Mouse (Mus musculus): ENCODE results near the gene Hlcs.

The Hlcs gene

DNA sequence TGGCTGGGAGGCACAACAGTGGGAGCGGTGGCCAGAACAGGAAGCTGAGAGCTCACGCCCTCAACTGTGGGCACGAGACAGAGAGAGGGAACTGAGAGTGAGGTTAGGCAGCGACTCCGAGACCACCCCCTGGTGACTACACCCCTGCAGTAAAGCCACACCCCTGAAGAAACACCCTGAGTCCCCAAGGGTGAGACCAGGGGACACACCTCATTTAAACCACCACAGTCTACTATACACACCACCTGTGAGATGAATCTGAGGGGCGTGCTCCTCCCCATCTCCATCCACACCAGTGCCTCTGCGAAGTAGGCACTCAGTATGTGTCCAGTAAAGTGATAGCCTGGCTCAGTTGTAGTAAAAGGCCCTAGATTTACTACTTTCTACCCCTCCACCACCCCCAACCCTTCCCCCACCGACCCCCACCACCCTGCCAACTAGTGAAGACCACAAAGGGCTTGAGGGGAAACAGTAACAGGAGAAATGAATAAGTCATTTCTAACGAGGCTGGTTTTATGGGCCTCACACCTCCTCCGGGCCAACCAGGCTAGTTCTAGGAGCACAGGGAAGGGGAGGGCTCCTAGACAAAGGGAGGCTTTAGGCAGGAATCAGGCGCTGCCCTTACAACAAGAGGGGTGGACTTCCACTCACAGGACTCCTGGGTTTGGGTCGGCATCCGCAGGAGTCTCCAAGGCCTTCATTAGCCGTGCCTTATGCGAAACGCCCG, 67.2 kb downstream of the Hlcs start:
- no peak for DNase-seq (ENCODE audit: low spot score in 2 of 2)

DNA sequence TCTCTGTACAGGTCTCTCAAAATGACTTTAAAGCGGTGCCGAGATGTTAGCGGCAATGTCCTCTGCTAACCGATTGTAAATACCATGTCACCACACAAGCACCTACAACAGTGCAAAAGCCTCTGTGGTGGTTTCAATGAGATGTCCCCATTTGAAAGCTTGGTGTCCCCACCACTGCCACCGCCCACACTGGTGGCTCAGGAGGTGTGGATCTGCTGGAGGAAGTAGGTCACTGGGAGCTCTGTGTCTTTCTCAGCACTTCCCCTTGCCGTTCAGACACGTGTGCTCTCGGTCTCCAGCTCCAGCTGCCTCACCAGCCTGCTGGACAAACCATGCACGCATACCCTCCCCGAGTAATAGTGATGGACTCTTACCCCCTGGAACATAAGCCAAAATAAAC, 72.2 kb downstream of the Hlcs start:
- DNase-seq (ENCODE audit: low spot score in 2 of 2): peak; percentile 26 to 44

DNA sequence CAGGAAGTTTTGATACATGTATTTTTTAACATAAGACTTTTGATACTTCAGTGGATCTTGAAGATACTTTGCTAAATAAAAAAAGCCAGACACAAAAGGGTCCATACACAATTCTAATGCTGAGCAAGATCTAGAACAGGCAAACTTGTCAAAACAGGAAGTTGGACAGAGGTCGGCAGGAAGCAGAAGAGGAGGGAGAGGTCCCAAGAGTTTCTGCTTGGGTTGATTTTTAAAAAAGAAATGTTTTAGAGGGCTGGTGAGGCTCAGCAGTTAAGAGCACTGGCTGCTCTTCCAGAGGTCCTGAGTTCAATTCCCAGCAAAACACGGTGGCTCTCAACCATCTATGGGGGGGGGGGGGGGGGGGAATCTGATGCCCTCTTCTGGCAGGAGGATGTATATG, 73.2 kb downstream of the Hlcs start:
- DNase-seq (ENCODE audit: low spot score in 2 of 2): no peak

DNA sequence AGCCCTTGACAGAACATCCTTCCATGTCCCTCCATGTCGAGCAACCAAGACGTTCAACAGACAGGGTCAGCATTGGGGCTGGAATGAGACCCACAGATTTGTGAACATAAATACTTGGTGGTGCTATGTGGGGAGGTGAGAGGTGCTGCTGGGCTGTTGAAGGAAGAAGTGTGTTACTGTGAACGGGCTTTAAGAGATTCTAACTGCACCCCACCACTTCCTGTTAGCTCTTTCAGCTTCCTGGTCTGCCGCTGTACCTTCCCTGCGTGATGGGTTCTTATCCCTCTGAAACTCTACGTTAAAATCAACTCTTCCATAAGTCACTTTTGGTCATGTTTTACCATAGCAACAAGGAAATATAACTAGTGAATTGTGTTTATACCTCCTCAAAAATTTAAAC, 73.8 kb downstream of the Hlcs start:
- DNase-seq (ENCODE audit: low spot score in 2 of 2): no peak

DNA sequence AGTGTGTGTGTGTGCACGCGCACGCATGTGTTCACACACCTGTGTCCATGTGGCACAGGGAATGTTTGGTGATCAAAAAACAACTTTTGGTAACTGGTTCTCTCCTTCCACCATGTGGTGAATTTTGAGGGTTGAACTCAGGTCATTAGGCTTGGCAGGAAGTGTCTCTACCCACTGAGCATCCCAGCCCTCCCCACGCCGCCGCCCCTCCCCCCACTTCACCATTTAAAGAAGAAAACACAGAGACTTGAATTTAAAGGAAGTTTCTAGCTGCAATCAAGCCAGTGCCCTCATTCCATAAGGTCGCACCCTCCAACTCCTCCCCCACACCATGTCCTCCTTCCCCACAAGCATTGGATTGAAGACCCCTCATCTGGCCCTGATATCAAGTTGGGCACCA, 74.2 kb downstream of the Hlcs start:
- DNase-seq (ENCODE audit: low spot score in 2 of 2): no peak

DNA sequence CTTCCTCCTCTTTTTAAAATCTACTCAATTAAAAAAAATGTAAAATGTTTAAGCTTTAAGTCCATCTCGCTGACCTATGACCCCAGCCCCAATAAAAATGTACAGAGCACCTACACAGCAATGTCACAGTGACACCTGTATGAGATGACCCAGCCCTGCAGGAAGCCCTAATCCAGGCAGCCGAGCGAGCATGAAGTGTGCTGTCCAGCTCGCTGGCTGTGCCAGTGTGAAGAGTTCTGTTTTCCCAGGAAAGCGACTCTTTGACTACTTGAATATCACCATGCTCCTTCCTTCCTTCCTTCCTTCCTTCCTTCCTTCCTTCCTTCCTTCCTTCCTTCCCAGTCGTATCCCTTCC, 76.3 kb downstream of the Hlcs start:
- no peak for DNase-seq (ENCODE audit: low spot score in 2 of 2)

DNA sequence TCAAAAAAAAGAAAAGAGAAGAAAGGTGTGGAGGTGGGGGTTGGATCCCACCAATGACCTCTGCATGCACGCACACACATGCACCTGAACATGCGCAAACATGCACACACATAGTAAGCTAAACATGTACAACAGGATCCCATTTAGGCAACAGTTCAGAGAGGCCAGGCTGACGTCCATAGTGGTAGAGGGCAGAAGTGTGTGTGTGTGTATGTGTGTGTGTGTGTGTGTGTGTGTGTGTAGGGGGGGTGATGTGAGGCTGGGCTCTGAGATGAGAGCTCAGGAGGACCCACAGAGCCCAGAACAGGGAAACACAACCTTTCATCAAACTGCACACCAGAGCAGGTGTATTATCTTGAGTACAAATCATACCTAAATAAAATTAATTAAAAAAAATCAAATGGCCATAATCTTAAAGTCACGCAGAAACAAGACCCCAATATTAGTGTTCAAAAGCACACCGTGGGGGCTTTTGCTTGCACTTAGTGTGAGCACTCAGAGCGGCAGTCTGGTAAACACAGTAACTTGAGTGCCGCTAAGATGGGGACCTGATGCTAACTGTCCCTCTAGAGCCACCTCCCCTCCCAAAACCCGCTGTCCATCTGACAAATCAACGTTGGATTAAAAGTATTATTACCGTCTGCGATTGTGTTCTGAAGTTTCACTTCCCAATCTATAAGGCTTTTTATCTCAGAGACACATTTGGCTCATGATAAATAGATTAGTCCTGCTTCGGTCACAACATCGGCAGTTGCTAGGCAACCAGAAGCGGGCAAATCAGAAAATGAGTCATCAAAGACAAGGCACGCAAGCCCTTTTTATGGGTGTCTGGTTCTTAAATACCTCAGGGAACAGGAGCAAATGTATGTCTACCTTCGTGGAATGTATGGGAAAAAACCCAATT, 76.9 kb downstream of the Hlcs start:
- no peak for DNase-seq (ENCODE audit: low spot score in 2 of 2)

DNA sequence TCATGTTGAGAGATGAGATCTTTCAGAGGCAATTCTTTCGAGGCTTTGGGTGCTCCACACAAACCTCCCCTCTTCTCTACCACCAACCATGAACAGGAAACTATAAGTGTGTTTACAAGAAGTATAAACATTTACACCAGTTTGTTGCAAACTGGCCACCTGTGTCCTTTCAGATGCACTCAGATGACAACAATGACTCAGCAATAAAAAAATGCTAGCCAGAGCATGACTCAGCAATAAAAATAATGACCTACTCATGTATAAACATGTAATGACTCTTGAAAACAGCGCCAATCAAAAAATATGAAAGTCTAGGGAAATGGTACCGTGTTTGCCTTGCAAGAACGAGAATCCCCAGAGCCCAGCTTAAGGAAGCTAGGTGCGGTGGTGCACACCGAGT, 77.7 kb downstream of the Hlcs start:
- DNase-seq (ENCODE audit: low spot score in 2 of 2): no peak

DNA sequence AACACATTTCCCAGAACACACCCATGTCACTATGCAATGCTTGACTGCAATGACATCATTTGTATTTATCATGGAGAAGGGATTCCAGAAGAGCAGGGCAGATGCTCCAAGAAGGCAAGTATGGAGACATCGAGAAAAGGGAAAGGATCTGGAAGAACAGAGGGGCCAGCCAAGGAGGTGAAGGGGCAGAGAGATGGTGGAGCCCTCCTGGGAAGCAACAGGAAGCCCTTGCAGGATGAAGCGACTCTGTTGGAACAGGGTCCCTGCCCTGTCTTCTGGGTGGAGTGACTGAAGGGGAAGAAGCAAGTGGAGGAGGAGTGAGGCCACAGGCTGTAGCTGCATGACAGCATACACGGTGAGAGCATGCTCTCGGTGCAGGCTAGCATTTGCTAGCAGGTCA, 79.2 kb downstream of the Hlcs start:
- no peak for DNase-seq (ENCODE audit: low spot score in 2 of 2)

DNA sequence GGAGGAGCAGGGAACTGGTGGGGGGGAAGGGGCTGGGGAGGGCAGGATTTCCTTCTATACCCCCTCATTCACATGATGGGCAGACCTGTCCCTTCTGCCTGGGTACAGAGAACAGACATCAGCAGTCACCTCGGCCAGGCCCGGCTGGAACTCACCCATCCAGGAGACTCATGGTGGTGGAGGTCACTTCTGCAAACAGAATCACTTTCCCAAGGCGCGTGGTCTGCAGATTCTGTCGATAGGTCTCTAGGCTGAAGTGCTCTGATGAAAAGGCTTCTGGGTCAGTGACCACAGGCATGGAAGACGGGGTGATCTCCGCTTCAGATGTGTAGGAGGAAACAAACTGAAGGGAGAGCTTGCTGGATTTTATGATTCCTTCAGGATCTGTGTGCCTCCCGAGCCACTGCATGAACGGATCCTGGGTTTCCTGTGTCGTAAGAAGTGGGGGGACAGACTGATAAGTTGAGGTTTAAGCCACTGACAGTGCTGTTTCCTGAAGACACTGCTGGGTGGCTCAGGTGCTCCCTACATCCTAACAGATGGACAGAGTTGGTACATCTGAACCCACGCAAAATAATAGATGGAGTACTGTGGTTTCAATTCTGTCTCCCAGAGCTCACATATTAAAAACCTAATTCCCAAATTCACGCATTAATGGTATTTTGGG, 82.3 kb downstream of the Hlcs start:
- DNase-seq (ENCODE audit: low spot score in 2 of 2): no peak

DNA sequence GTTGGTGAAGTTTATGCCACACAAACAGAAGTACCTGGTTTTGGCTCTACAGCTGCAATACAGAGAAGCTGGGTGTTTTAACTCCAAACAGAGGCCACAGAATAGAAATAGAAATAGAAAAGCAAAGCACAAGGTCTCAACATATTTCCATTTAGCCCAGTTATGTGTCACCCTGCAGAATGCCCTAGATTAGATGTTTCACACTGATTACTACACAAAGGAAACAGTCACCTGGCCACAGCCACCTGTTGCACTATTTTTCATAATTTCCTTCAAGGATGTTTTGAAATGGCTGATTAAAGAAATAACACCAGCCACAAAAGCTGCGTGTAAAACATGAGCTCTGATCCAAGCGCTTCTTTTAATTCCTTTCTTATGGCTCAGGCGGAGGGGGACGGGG, 82.9 kb downstream of the Hlcs start:
- no peak for DNase-seq (ENCODE audit: low spot score in 2 of 2)

DNA sequence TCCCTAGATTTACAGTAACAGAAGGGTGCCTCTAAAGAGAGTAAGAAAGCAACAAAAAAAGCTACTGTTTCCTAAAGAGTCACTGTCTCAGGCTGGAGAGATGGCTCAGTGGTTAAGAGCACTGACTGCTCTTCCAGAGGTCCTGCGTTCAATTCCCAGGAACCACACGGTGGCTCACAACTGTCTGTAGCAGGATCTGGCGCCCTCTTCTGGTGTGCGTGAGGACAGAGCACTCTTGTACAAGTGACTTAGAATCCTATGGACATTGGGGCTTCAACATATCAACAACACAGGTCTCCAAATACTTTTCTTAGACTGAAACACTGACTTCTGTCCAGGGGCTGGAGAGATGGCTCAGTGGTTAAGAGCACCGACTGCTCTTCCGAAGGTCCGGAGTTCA, 83.5 kb downstream of the Hlcs start:
- no peak for DNase-seq (ENCODE audit: low spot score in 2 of 2)

DNA sequence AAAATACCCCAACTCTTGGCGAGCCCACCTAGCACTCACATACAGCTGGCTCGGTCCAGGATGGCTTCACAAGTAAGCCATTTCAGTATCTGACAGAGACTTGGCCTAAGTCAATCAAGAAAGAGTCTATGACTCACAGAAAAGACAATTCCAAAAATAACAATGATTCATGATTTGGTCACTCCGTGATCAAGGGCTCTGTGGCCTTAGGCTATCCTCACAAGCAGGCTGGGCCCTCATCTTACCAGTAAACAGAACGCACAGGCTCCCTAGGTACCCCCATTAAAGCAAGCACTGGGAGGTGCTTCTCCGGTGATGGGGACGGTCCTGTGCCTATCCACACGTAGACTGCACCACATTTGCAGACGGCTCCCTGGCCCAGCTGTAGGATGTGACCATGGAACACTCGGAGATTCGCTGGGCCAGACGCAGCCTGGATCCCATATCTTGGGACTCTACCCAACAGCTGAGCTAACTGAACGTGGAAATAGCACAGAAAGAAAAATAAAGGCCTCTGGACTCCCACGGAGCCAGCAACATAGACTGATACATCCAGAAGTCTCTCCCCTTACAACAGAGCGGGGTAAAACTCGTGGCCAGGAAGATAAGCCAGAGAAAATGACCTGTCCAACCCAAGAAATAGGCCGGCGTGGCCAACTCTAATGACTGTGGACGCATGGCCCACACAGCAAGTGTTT, 84.4 kb downstream of the Hlcs start:
- DNase-seq (ENCODE audit: low spot score in 2 of 2): no peak

DNA sequence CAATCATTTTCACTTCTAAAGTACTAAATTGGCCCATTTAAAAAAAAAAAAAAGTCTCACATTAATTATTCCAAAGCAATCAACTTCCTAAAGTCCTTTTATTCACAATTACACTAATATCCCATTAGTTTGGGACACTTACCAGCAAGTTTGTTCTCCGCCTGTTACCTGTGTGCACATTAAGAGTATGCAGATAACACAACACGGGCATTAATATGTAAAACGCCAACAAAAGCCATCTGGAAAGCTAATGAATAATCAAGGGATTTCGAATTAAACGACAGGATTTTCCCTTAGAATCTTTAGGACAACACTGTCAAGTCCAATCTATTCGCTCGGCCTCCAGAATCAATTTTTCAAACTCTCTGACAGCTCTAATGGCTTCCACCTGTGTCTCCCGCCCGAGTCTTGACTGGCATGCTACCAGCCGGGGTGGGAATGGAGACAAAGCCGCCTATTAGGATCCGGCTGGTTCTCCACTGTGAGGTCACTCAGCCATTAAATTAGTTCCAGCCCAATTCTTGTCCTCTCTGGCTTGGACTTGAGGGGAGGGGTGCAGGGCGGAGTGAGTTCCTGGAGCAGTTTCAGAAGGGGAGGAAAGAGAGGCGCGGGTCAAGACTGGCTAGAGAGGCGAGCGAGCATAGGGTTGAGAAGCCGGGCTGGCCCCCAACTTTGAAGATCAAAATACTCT, 85.9 kb downstream of the Hlcs start:
- DNase-seq (ENCODE audit: low spot score in 2 of 2): no peak

DNA sequence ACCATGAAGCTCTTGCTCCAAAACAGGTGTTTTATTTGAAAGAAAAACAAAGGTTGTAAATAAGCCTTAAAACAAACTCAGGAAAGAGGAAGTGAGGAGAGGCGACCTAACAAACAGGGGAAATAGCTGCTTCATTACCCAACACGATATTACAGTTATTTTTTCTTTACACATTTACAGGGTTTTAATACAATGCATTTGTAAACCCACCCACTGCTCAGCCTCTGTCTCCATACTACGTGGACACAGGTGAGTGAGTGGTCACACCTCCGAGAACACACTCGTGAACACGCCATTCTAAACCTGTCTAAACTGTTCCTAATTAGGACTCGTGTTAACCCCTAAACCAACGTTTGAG, 90.0 kb downstream of the Hlcs start:
- no peak for DNase-seq (ENCODE audit: low spot score in 2 of 2)

DNA sequence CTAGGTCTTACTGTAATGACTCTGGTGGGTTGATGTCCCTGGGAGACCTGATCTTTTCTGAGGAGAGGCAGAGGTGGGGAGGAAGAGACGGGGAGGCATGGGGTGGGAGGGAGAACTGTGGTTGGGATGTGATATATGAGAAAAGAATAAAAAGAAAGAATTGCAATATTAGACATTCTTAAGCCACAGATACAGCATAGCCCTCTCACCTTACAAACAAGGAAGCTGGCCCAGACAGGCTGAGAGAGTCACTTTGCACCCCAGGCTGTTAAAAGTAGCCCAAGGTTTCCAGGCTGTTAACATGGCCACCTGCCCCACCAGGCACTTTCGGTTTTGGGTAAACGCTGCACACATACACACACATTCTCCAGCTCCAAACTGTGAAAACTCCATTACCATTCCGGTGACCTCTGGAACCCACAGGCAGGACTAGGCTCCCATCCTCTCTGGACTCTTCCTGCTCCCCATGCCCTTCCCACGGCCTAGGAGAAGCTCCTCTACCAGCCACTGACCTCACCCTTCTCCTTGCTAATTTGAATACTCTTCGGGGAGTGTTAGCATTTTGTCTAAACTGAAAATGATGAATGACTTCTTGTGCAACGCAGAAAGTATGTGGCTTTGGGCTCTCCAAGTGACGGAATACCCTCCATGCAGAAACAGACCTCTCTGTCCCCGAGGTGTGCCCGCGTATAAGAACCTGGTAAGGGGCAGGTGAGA, 90.6 kb downstream of the Hlcs start:
- no peak for DNase-seq (ENCODE audit: low spot score in 2 of 2)

DNA sequence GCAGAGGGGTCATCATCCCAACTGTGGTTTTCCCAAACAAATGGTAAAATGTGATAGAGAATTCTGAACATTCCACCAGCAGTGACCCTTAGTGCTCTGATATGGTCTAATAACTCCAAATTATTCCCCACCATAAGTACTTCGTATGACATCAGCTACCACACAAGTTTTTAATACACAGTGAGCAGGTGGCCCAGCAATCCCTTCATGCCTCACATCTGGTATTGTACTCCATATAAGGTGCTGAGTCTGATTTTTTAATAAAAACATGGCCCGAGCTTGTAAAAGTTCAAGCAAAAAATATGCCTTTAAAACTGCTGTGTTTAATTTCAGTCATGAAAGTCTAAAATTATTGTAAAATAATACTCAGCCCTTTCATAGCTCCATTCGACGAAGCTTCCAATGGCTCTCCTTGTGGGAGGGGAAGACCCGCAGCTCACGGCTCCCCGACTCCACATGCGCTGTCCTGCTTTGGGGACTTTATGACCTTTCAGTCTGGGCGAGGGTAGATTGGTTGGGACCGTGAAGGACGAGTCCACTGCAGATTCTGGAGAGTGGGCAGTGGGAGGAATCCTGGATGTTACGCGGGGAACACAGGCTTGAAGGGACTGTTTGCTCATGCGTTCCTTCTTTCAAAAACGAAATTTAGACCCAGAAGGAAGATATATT, 102.5 kb downstream of the Hlcs start:
- no peak for DNase-seq (ENCODE audit: low spot score in 2 of 2)

DNA sequence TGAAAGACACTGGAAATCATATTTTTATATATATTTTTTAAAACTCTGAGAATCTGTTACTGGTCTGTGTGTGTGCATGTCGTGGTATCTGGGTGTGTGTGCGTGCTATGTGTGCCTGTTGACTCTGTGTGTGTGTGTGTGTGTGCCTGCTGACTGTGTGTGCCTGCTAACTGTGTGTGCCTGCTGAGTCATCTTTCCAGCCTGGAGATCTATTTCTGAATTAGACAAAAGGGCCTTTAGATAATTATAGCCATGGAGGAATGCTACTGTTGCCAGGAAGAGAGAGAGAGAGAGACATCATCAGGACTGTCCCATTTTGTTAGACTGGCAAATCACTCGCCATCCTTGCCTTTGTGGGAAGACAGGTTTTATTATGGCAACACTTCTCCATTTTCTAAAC, 103.7 kb downstream of the Hlcs start:
- no peak for DNase-seq (ENCODE audit: low spot score in 2 of 2)

DNA sequence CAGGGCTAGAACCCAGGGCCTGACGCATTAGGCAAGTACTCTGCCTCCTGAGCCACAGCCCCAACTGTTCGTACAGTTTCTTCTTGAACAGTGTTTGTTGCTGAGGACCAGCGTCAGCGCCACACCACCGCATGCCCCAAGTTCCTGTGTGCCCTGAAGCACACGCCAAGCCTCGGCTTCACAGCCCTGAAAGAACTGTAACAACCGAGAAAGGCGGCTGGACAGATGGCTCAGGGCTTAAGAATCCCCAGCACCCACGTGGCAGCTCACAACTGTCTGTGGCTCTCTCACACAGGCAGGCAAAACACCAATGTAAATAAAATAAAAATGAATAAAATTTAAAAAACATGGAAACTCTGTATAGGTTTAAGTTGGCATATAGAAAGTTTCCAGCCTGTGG, 104.5 kb downstream of the Hlcs start:
- DNase-seq (ENCODE audit: low spot score in 2 of 2): no peak

DNA sequence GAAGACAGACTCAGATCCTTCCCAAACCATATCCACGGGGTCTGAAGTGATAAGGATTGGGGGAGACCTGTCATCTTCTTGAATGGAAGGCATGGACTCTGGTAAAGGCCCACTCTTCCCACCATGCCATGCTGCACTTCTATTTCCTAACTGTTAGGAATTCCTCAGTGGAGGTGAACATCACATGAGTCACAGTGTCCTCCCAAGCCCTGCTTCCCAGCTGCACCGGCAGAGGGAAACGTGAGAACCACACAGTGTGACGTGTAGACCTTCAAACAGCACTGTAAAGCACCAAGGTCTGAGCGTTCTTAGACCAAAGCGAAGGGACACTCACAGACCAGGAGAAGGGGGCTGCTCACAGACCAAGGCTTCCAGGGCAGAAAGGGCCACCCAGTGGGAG, 105.2 kb downstream of the Hlcs start:
- no peak for DNase-seq (ENCODE audit: low spot score in 2 of 2)

All from thymus, postnatal 10 days (tissue).